Comparison of ENCODE assay signal across 16 mouse cellular contexts in the genomic region with DNA sequence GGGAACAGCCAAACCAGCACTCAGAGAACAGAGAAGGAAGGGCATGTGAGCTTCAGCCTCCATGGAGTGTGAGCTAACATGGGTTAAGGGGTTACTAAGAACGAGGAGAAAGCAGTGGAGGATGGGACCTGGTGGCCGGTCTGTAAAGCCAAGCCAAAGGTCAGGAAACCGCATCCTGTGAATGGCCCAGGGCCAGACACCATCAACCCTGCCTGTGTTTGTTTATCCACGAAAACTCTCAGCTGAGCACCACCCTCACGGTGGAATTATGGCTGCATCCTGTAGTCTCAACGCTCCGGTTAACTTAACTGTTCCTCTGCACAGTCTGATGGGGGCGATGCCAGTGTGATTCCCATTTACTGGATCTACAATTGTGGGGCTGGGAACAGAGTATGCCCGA. TPM values are rescaled to one million over a fixed set of nuclear protein-coding genes. Genes with fewer than 3 reads are reported as not detected.
A peak's percentile ranks its signal among the peaks of the same experiment; 100 is the strongest.
DNase-seq lines count a peak whose midpoint lies in the region; ATAC-seq lines count a peak whose summit lies in the region.
"Had no signal": no experiment of that assay in that cellular context is flagged by ENCODE, and none has a peak within 500 bp of the region (broad histone marks: within the 10 kb centered on the region; RNA-seq: fewer than 3 reads in every experiment).

No protein-coding gene starts in this region.

- 26% methylated on average over 9 of the region's 9 CpGs for WGBS in kidney, embryonic 14.5 days
- 81% methylated on average over 9 of the region's 9 CpGs for WGBS in midbrain, embryonic 11.5 days
- 82% methylated on average over 9 of the region's 9 CpGs for WGBS in midbrain, embryonic 15.5 days
- WGBS in liver, embryonic 16.5 days (ENCODE audit: insufficient replicate concordance) = 52% methylated on average over 9 of the region's 9 CpGs
- 69% methylated on average over 9 of the region's 9 CpGs for WGBS in hindbrain, embryonic 11.5 days

- H3K4me1 ChIP-seq in kidney, embryonic 14.5 days (ENCODE audit: control insufficient read depth, insufficient read depth, low read length) = no peaks in the 10 kb centered on the region
- no peaks in the 10 kb centered on the region for H3K4me1 ChIP-seq in midbrain, embryonic 11.5 days (ENCODE audit: control insufficient read depth, insufficient read depth, low read length)
- no peaks in the 10 kb centered on the region for H3K4me1 ChIP-seq in midbrain, embryonic 15.5 days
- peaks cover 2% of the 10 kb centered on the region; the same call in 1 of the 2 replicates for H3K4me1 ChIP-seq in liver, embryonic 16.5 days (ENCODE audit: control insufficient read depth, low read depth, low read length)
- no peaks in the 10 kb centered on the region for H3K4me1 ChIP-seq in hindbrain, embryonic 11.5 days (replicated peaks; ENCODE audit: control insufficient read depth, insufficient read depth, low read length)
- H3K4me1 ChIP-seq: forebrain, embryonic 13.5 days; hindbrain, embryonic 12.5 days had no signal

- H3K4me2 ChIP-seq in kidney, embryonic 14.5 days (replicated peaks; ENCODE audit: low read depth, low read length) = no peak overlapping the region
- H3K4me2 ChIP-seq in midbrain, embryonic 11.5 days = no peak overlapping the region
- H3K4me2 ChIP-seq in midbrain, embryonic 15.5 days = no peak overlapping the region
- no peak overlapping the region for H3K4me2 ChIP-seq in liver, embryonic 16.5 days (ENCODE audit: low read depth, low read length)
- no peak overlapping the region for H3K4me2 ChIP-seq in hindbrain, embryonic 11.5 days (replicated peaks; ENCODE audit: low read depth, low read length)
- H3K4me2 ChIP-seq: forebrain, embryonic 13.5 days; heart, embryonic 13.5 days; hindbrain, embryonic 12.5 days; liver, embryonic 15.5 days had no signal

- no peaks in the 10 kb centered on the region for H3K36me3 ChIP-seq in kidney, embryonic 14.5 days (ENCODE audit: control insufficient read depth, insufficient read depth, low read length)
- no peaks in the 10 kb centered on the region for H3K36me3 ChIP-seq in midbrain, embryonic 11.5 days (ENCODE audit: control insufficient read depth, insufficient read depth, low read length)
- H3K36me3 ChIP-seq in midbrain, embryonic 15.5 days (replicated peaks) = no peaks in the 10 kb centered on the region
- H3K36me3 ChIP-seq in liver, embryonic 16.5 days (ENCODE audit: control insufficient read depth, insufficient read depth) = no peaks in the 10 kb centered on the region
- no peaks in the 10 kb centered on the region for H3K36me3 ChIP-seq in hindbrain, embryonic 11.5 days (ENCODE audit: control insufficient read depth, insufficient read depth, low read length)
- H3K36me3 ChIP-seq: heart, embryonic 13.5 days; hindbrain, embryonic 12.5 days; limb, embryonic 10.5 days; liver, embryonic 15.5 days had no signal

- no peak overlapping the region for H3K4me3 ChIP-seq in kidney, embryonic 14.5 days (ENCODE audit: low read length)
- no peak overlapping the region for H3K4me3 ChIP-seq in midbrain, embryonic 11.5 days (ENCODE audit: low read depth, low read length)
- H3K4me3 ChIP-seq in midbrain, embryonic 15.5 days = no peak overlapping the region
- H3K4me3 ChIP-seq in liver, embryonic 16.5 days (ENCODE audit: low read depth, low read length) = no peak overlapping the region
- H3K4me3 ChIP-seq in hindbrain, embryonic 11.5 days (ENCODE audit: low read depth, low read length) = no peak overlapping the region
- H3K4me3 ChIP-seq: forebrain, embryonic 13.5 days; heart, embryonic 13.5 days; hindbrain, embryonic 12.5 days; limb, embryonic 10.5 days; liver, embryonic 15.5 days; megakaryocyte, embryonic 14.5 days had no signal

- no peak for DNase-seq in kidney, adult 9 months
- peak; percentile 71 for DNase-seq in midbrain, embryonic 11.5 days (ENCODE audit: low spot score, missing footprints)
- DNase-seq in hindbrain, embryonic 11.5 days (ENCODE audit: low spot score) = no peak
- no peak for DNase-seq in c-Kit-positive CD71-positive TER-119-positive erythroid progenitor cells, embryonic 14.5 days (ENCODE audit: low spot score)
- DNase-seq: cerebellum, postnatal 10 days; gastrocnemius, postnatal 36 days; thymus, adult 2 months had no signal

- ATAC-seq in kidney, embryonic 14.5 days (ENCODE audit: low FRiP score, low TSS enrichment) = peak; percentile 48
- no peak for ATAC-seq in midbrain, embryonic 11.5 days (ENCODE audit: low FRiP score)
- ATAC-seq in midbrain, embryonic 15.5 days (replicated peaks) = no peak
- ATAC-seq in liver, embryonic 16.5 days (ENCODE audit: low read depth) = peak; percentile 59
- ATAC-seq in hindbrain, embryonic 11.5 days (ENCODE audit: low FRiP score) = no peak
- ATAC-seq: forebrain, embryonic 13.5 days had no signal

- H3K9me3 ChIP-seq in kidney, embryonic 14.5 days (ENCODE audit: control insufficient read depth, low read length) = no peaks in the 10 kb centered on the region
- H3K9me3 ChIP-seq in midbrain, embryonic 11.5 days (ENCODE audit: control insufficient read depth, low read length) = no peaks in the 10 kb centered on the region
- H3K9me3 ChIP-seq in midbrain, embryonic 15.5 days = no peaks in the 10 kb centered on the region
- H3K9me3 ChIP-seq in liver, embryonic 16.5 days (replicated peaks; ENCODE audit: control insufficient read depth, low read length) = no peaks in the 10 kb centered on the region
- no peaks in the 10 kb centered on the region for H3K9me3 ChIP-seq in hindbrain, embryonic 11.5 days (ENCODE audit: control insufficient read depth, low read length)
- H3K9me3 ChIP-seq: forebrain, embryonic 13.5 days; heart, embryonic 13.5 days; hindbrain, embryonic 12.5 days; limb, embryonic 10.5 days; liver, embryonic 15.5 days; megakaryocyte, embryonic 14.5 days had no signal

- no peak overlapping the region for H3K9ac ChIP-seq in kidney, embryonic 14.5 days (ENCODE audit: low read depth, low read length)
- no peak overlapping the region for H3K9ac ChIP-seq in midbrain, embryonic 11.5 days (ENCODE audit: low read length)
- H3K9ac ChIP-seq in midbrain, embryonic 15.5 days = no peak overlapping the region
- no peak overlapping the region for H3K9ac ChIP-seq in liver, embryonic 16.5 days (ENCODE audit: low read depth, low read length)
- no peak overlapping the region for H3K9ac ChIP-seq in hindbrain, embryonic 11.5 days (ENCODE audit: low read depth, low read length)
- H3K9ac ChIP-seq: forebrain, embryonic 13.5 days; heart, embryonic 13.5 days; hindbrain, embryonic 12.5 days; liver, embryonic 15.5 days had no signal

- H3K27ac ChIP-seq in kidney, embryonic 14.5 days (ENCODE audit: low read depth, low read length) = no peak overlapping the region
- no peak overlapping the region for H3K27ac ChIP-seq in midbrain, embryonic 11.5 days (ENCODE audit: low read depth, low read length)
- H3K27ac ChIP-seq in midbrain, embryonic 15.5 days = no peak overlapping the region
- H3K27ac ChIP-seq in liver, embryonic 16.5 days (ENCODE audit: low read length) = no peak overlapping the region
- no peak overlapping the region for H3K27ac ChIP-seq in hindbrain, embryonic 11.5 days (ENCODE audit: low read depth, low read length)
- H3K27ac ChIP-seq: forebrain, embryonic 13.5 days; heart, embryonic 13.5 days; hindbrain, embryonic 12.5 days; limb, embryonic 10.5 days; liver, embryonic 15.5 days had no signal

- no peaks in the 10 kb centered on the region for H3K27me3 ChIP-seq in kidney, embryonic 14.5 days (ENCODE audit: control insufficient read depth, insufficient read depth, low read length)
- no peaks in the 10 kb centered on the region for H3K27me3 ChIP-seq in midbrain, embryonic 11.5 days (ENCODE audit: control insufficient read depth, insufficient read depth, low read length)
- H3K27me3 ChIP-seq in midbrain, embryonic 15.5 days (replicated peaks) = no peaks in the 10 kb centered on the region
- H3K27me3 ChIP-seq in liver, embryonic 16.5 days (ENCODE audit: control insufficient read depth, insufficient read depth, low read depth, low read length) = no peaks in the 10 kb centered on the region
- no peaks in the 10 kb centered on the region for H3K27me3 ChIP-seq in hindbrain, embryonic 11.5 days (ENCODE audit: control insufficient read depth, insufficient read depth, low read length)
- H3K27me3 ChIP-seq: forebrain, embryonic 13.5 days; heart, embryonic 13.5 days; hindbrain, embryonic 12.5 days; liver, embryonic 15.5 days; megakaryocyte, embryonic 14.5 days had no signal

RNA-seq across cellular contexts. Expression of gene Lrmp, which starts 20.4 kb away (rescaled TPM):
- polyA plus RNA-seq in kidney, embryonic 14.5 days (2014; fragmentation: Nextera tagmentation; extraction: Ambion mirVana) = 1.0 and 1.3 TPM in 2 replicates
- 1.4 and 1.9 TPM in 2 replicates for polyA plus RNA-seq in midbrain, embryonic 11.5 days (2014; fragmentation: Nextera tagmentation; extraction: Ambion mirVana)
- polyA plus RNA-seq in midbrain, embryonic 15.5 days (2015; fragmentation: Nextera tagmentation; extraction: Ambion mirVana) = 0.62 and 0.98 TPM in 2 replicates
- 16.1 and 17.5 TPM in 2 replicates for polyA plus RNA-seq in liver, embryonic 16.5 days (2015; fragmentation: Nextera tagmentation; extraction: Ambion mirVana)
- 1.5 and 2.6 TPM in 2 replicates for polyA plus RNA-seq in hindbrain, embryonic 11.5 days (2014; fragmentation: Nextera tagmentation; extraction: Ambion mirVana)

RNA-seq across cellular contexts. Expression of gene Bcat1, which starts 59.8 kb away (rescaled TPM):
- polyA plus RNA-seq in kidney, embryonic 14.5 days (2014; fragmentation: Nextera tagmentation; extraction: Ambion mirVana) = 6.5 and 8.6 TPM in 2 replicates
- 140 and 150 TPM in 2 replicates for polyA plus RNA-seq in midbrain, embryonic 11.5 days (2014; fragmentation: Nextera tagmentation; extraction: Ambion mirVana)
- 104 and 107 TPM in 2 replicates for polyA plus RNA-seq in midbrain, embryonic 15.5 days (2015; fragmentation: Nextera tagmentation; extraction: Ambion mirVana)
- 0.96 and 1.2 TPM in 2 replicates for polyA plus RNA-seq in liver, embryonic 16.5 days (2015; fragmentation: Nextera tagmentation; extraction: Ambion mirVana)
- polyA plus RNA-seq in hindbrain, embryonic 11.5 days (2014; fragmentation: Nextera tagmentation; extraction: Ambion mirVana) = 116 and 135 TPM in 2 replicates

Comparison
In these comparisons a context has a peak if more than half of its experiments do, and no peak if none do; other contexts are left out.
1. ATAC-seq: peak in kidney, embryonic 14.5 days (single experiment) and liver, embryonic 16.5 days (single experiment); none in midbrain, embryonic 11.5 days (single experiment), midbrain, embryonic 15.5 days (single experiment) and hindbrain, embryonic 11.5 days (single experiment).
2. RNA of gene Bcat1, which starts 59.8 kb away (polyA plus RNA-seq): 140 to 150 TPM in midbrain, embryonic 11.5 days, 116 to 135 TPM in hindbrain, embryonic 11.5 days and 104 to 107 TPM in midbrain, embryonic 15.5 days; 6.5 to 8.6 TPM in kidney, embryonic 14.5 days and 0.96 to 1.2 TPM in liver, embryonic 16.5 days; every median in the first group is over 10 times any median in the second.